26 mouse cellular contexts compared by ENCODE assay signal in the genomic region with DNA sequence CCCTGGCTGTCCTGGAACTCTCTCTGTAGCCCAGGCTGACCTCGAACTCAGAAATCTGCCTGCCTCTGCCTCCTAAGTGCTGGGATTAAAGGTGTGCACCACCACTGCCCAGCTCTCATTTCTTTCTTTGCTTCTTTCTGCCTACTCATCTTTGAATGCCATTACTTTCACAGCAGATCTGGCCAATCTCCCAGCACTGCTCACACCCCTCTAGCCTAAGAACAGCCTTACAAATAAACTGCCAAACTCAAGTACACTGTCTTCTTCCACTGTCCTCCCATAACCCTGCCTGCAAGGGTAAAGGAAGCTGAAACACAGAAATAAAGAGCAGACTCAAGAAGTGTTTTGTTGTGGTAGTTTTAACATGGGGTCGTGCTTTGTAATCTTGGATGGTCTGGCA. TPM values are rescaled to one million over a fixed set of nuclear protein-coding genes. Genes with fewer than 3 reads are reported as not detected.
DNase-seq lines count a peak whose midpoint lies in the region.
"Had no signal": no experiment of that assay in that cellular context is flagged by ENCODE, and none has a peak within 500 bp of the region (broad histone marks: within the 10 kb centered on the region; RNA-seq: fewer than 3 reads in every experiment).

No protein-coding gene starts in this region.

- no peaks in the 10 kb centered on the region for H3K27me3 ChIP-seq in heart, embryonic 10.5 days (ENCODE audit: insufficient read depth, poor library complexity, severe bottlenecking)
- H3K27me3 ChIP-seq: embryonic facial prominence, embryonic 13.5 days; forebrain, embryonic 12.5 days; heart, embryonic 15.5 days; intestine, embryonic 15.5 days; limb, embryonic 13.5 days; liver, embryonic 13.5 days had no signal

- peak; percentile 33 for DNase-seq in heart, embryonic 10.5 days (ENCODE audit: low spot score)
- DNase-seq in heart, postnatal 25 days (ENCODE audit: low spot score) = no peak
- peak; percentile 38 for DNase-seq in testis, postnatal 14 days (ENCODE audit: low spot score)
- no peak for DNase-seq in testis, postnatal 10 days (ENCODE audit: low spot score)
- peak; percentile 81 for DNase-seq in adipocyte (ENCODE audit: low spot score)
- DNase-seq in adrenal gland, postnatal 4 days (ENCODE audit: low spot score in 2 of 2) = no peak
- DNase-seq in kidney, postnatal 14 days = no peak

- H3K27ac ChIP-seq in heart, embryonic 10.5 days = no peak overlapping the region
- H3K27ac ChIP-seq: embryonic facial prominence, embryonic 13.5 days; forebrain, embryonic 12.5 days; hindbrain, embryonic 14.5 days; intestine, embryonic 15.5 days; limb, embryonic 13.5 days; liver, embryonic 13.5 days; stomach, postnatal 0 days had no signal

- 90% methylated on average over 2 of the region's 2 CpGs for WGBS in heart, embryonic 10.5 days

- intact Hi-C loops in heart, postnatal 25 days (cut with DNase I) = loop anchor here (5.0 kb wide), 1 partner anchor 75 kb away; a partner anchor contains a TSS

- peaks cover 12% of the 10 kb centered on the region for H3K36me3 ChIP-seq in heart, embryonic 10.5 days

- no peaks in the 10 kb centered on the region for H3K9me3 ChIP-seq in heart, embryonic 10.5 days
- H3K9me3 ChIP-seq: embryonic facial prominence, embryonic 13.5 days; forebrain, embryonic 12.5 days; heart, embryonic 15.5 days; intestine, embryonic 15.5 days; limb, embryonic 13.5 days; liver, embryonic 13.5 days had no signal

- H3K4me3 ChIP-seq in heart, embryonic 10.5 days = no peak overlapping the region

- H3K4me1 ChIP-seq in heart, embryonic 10.5 days = no peaks in the 10 kb centered on the region
- H3K4me1 ChIP-seq: forebrain, embryonic 12.5 days; heart, embryonic 15.5 days; intestine, embryonic 15.5 days had no signal

RNA-seq across cellular contexts. Expression of a gene that starts 0.7 kb away (rescaled TPM):
- 33.0 and 42.8 TPM in 2 replicates for polyA plus RNA-seq in heart, embryonic 10.5 days (2016; fragmentation: Nextera tagmentation; extraction: Ambion mirVana)
- 10 to 100 TPM; 11.2 to 11.4 TPM for total RNA-seq in heart, postnatal 25 days (2021)
- 10 to 100 TPM; 39.0 to 41.1 TPM for total RNA-seq in adrenal gland, postnatal 4 days (2021)

RNA-seq across cellular contexts. Expression of a gene that starts 43.2 kb away (rescaled TPM):
- 147 TPM in 2 replicates for polyA plus RNA-seq in heart, embryonic 10.5 days (2016; fragmentation: Nextera tagmentation; extraction: Ambion mirVana)
- total RNA-seq in heart, postnatal 25 days (2021) = 10 to 100 TPM; 35.9 to 40.4 TPM
- total RNA-seq in adrenal gland, postnatal 4 days (2021) = 100 to 1,000 TPM; 145 to 147 TPM

RNA-seq across cellular contexts. Expression of a gene that starts 44.9 kb away (rescaled TPM):
- not detected in 2 replicates for polyA plus RNA-seq in heart, embryonic 10.5 days (2016; fragmentation: Nextera tagmentation; extraction: Ambion mirVana)
- not detected for total RNA-seq in heart, postnatal 25 days (2021)
- not detected for total RNA-seq in adrenal gland, postnatal 4 days (2021)
- total RNA-seq: adrenal gland, adult 18-20 months; adrenal gland, postnatal 36 days; granulocyte monocyte progenitor cell, adult 5-6 weeks; heart, postnatal 4 days; left cerebral cortex, postnatal 25 days; megakaryocyte-erythroid progenitor cell, adult 5-6 weeks had no signal
- polyA plus RNA-seq: embryonic facial prominence, embryonic 13.5 days; erythroblast, embryonic 14.5 days; forebrain, embryonic 12.5 days; heart, embryonic 15.5 days; hindbrain, embryonic 14.5 days; intestine, embryonic 15.5 days; liver, embryonic 13.5 days; lung, embryonic 14.5 days; midbrain, embryonic 16.5 days; neural tube, embryonic 14.5 days had no signal

RNA-seq across cellular contexts. Expression of a gene that starts 50.8 kb away (rescaled TPM):
- 1.6 and 2.5 TPM in 2 replicates for polyA plus RNA-seq in heart, embryonic 10.5 days (2016; fragmentation: Nextera tagmentation; extraction: Ambion mirVana)
- under 1 TPM; 0.52 to 0.59 TPM for total RNA-seq in heart, postnatal 25 days (2021)
- total RNA-seq in adrenal gland, postnatal 4 days (2021) = 1 to 10 TPM; 1.1 to 1.3 TPM
- total RNA-seq: gastrocnemius, adult 8-10 months had no signal

Comparison
In these comparisons a context has a peak if more than half of its experiments do, and no peak if none do; other contexts are left out.
1. DNase-seq: peak in heart, embryonic 10.5 days (single experiment), testis, postnatal 14 days (single experiment) and adipocyte (single experiment); none in heart, postnatal 25 days (single experiment), testis, postnatal 10 days (single experiment), adrenal gland, postnatal 4 days (0 of 2) and kidney, postnatal 14 days (single experiment).